Mouse (Mus musculus) layer of hippocampus, adult 11-12 months (tissue): Measurements from ENCODE around the gene Dclre1b.

Experiments
- DNase-seq: peaks from one replicate; pipeline ENCODE4 v3.0.0; 2022; ENCODE audit warnings: low spot score

The Dclre1b gene

DNA sequence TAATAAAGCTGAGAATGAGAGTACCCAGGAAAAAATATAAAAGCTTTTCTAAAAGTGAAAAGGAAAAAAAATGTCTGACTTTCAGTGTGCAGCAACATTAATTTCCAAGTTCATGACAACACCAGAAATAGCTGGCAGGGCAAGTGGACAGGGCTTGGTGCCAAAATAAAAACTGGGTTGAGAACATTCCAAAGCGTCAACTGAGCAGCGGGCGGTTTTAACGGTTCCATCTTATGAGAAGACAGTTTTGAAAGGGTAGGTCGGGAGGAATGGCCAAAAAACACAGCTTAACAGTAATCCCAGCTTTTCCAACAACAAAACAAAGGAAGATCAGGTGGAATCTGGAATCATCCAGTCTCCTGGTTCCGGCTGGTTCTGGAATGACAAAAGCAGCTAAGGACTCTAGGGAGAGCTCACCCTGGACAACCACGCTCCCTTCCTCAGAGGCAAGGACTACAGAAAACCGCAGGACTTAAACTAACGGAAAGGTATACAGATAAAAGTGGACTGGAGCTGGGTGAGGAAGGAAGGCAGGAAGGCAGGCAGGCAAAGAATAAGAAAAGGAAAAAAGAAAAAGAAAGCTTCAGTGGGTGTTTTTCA is 37.6 kb downstream of the Dclre1b start:
- DNase-seq: peak; percentile 54

DNA sequence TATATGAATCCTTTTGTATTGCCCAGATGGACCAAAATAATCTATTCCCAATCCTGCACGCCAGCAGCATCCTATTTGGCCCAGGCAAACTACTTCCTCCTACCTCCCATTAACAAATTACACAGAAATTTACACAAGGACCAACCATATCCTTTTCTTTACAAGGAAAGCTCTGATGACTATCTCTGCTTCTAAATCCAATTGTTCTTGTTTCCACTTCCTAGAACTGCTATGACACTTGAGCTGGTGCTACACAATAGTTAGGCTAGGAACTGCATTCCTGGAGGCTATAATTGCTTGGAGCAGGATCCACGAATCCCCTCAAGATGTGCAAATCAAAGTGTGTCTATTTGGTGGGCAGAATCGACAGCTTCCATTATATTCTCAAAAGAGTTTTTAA is 42.5 kb downstream of the Dclre1b start:
- no peak for DNase-seq

DNA sequence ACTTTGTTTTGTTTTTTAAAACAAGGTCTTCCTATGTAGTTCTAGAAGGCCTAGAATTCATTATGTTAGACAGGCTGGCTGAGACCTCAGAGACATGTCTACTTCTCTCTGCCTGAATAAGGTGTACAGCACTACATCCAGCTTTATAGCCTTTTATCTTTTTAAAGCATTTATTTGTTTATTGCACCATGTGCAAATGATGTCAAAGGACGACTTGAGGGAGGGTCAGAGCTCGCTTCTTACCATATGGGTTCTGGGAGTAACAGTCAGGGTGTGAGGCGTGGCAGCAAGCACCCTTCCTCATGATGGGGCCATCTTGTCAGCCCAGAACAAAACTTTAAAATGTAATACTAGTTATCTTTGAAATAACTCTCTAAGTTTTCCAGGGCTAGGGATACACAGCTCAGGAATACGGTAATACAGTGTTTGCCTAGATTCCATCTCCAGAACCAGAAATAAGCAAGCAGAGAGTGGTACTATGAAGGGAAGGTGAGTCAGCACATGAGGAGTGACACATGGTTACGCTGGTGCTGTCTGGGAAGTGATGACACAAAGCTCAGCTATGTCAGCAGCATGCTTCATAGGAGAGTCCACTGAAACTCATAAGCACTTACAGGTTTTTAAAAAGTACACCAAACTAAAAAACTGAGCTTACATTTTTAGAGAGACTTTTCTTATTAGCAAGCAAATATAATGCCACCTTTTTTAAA is 49.8 kb downstream of the Dclre1b start:
- no peak for DNase-seq

DNA sequence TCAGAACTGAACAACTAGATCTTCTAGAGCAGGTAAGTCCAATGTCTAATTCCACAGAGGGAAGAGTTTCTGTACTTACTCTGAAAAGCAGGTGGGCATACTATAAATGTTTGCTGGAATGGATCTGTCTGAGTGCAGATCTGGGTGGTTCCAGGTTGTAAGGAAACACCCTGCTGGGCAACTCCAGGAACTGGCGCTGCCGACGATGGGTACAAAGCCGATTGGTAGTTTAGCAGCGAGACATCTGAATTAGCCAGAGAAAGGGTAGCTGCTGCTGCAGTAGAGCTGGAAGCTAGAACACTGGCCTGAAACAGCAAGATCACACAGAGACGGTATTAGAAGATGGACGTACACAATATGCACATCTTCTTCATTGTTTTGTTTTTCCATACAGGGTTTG is 50.8 kb downstream of the Dclre1b start:
- no peak for DNase-seq

DNA sequence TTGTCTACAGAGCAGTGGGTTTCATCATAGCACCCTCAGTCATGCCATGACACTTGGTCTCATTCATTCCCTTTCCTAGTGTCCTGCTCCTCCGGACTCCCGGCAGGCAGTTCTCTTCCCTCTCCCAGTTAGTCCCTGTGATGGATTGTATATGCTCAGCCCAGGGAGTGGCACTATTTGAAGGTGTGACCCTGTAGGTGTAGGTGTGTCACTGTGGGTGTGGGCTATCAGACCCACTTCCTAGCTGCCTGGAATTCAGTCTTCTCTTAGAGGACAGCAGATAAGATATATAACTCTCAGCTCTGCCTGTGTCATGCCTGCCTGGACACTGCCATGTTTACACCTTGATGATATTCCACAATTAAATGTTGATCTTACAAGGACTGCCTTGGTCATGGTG is 52.3 kb downstream of the Dclre1b start:
- DNase-seq: no peak

DNA sequence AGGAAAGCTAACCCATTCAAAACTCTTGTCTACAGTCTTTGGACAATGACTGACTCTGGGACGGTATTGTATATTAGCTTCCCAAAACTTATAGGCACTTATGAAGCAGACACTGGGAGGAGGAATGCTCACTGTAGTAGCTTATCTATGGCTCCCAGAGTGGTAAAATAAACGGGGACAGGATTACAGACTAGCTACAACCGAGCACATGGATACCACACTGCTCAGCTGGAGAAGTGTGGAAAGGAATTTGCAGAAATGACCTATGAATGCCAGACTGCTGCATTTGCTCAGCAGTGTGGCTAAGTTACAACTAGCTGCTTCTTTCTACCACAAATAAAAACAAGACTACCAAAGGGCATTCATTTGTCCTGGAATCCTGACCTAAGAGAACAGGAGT is 53.9 kb downstream of the Dclre1b start:
- no peak for DNase-seq

DNA sequence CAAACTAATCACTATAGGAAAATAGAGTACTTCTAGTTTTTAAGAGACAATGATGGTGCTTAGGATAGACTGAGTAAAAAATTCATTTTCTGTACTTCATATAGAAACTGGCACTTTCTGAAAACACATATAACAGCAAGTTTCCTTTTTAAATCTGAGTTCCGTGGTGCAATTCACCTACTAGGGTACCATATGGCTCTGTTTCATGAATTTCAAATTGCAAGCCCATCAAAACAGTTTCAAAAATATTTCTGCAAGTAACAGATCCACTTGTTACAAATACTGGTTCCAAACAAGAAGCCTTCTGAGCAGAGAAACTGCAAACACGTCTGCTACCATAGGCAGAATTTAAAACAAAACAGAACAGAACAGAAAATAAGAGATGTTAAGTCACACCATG is 57.7 kb downstream of the Dclre1b start:
- DNase-seq: no peak
